Mouse (Mus musculus) B cell, adult 67 days (primary cell): ENCODE measurements around the gene Egflam. TPM values are rescaled to one million over a fixed set of nuclear protein-coding genes. Genes with fewer than 3 reads are reported as not detected.

ENCODE experiments used
- total RNA-seq, 2 experiments: library from RNA; stranded (reverse); gene quantifications; 4 replicates each; pipeline ENCODE4 v1.2.4; 2023

The Egflam gene
- total RNA-seq: not detected

DNA sequence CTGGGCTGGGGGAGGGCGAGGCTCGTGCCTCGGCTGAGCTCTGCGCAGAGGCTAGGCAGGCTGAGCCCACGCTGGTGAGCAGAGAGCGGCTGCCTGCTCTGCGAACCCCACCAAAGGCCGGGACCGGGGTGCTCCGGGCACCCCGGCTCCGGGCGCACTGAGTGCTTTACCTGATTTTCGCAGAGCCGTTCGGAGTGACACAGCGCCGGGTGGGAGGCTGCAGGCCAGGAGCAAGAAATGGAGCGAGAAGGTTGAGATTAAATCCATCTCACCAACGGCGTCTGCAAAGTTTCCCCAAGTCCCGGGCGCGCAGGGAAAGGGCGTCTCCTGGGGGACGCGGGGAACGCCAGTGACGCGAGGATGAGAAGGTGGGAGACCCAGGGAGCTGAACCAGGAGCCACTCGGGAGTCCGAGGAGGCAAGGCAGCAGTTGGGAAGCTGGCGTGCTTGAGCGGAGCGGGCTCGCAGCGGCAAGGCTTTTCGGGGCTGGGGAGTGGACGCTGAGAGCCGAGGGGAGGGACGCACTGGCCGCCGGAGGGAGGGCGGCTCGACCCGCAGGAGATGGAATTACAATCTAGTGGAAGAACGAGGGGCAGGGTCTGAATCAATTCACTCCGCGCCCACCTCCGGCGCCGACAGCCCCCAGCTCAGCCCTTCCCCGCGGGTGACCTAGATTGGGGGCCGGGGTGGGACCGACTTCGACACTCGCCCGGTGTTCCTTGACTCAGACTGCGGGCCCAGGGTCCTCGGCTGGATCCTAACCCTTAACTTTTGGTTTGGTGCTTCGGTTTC, at the start of gene Egflam:
Gene Egflam, minus strand, starts transcription at position 578 of the 791 bp plus-strand sequence.

